Mouse (Mus musculus): ENCODE measurements at regions not wholly inside any gene's neighbourhood (a gene's known extent, or its start where the extent isn't known, plus 50 kb on each side); places are given as distances from the start of the nearest gene placed in this dataset.

DNA sequence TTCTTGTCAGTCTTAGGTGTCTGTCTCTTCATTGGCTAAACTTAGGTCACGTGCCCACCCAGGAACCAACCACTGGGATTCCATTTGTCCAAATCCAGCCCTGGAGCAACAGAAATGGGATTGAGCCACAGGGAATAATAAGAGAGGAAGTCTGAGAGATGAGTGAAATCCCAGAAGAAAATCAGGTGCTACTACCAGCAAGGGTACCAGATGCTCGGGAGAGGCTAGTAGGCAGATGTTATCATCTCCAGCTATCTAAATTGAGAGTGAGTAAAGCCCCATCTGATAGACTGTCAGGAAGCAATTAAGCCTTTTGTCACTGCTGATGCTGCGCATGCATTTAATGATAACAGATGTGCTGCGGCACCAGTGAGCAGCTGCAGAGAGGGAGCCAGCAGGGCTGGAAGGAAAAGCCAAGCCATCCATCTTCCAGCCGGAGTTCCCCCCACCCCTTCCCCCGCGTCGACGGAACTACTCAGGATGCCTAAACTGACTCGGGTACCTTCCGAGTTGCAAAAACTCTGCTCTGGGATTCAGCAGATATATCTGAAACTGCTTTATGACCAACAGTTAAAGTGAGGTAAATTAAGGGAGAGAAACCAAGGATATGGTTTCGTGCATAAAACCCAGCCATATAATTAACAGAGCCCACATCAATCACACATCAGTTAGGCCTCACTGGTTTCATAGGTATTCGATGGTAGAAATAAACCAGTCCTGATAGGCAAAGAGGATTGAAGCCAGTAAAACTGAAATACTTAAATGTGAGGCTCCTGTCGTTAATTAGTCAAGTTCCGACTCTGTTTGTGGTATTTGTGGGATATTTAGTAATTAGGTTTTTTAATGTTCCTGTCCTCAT, 53.1 kb upstream of the Fam78b start:
- WGBS, result 25% methylated on average over 15 of the region's 15 CpGs
- no peak overlapping the region for H3K9ac ChIP-seq (ENCODE audit: low read depth, low read length)
- H3K4me3 ChIP-seq (replicated peaks; ENCODE audit: low read depth, low read length), result no peak overlapping the region
- DNase-seq (ENCODE audit: low spot score) (no peak), ATAC-seq (replicated peaks; ENCODE audit: low FRiP score, low read depth) (no peak)
- TF ChIP-seq CTCF (IDR thresholded peaks at IDR 0.05; ENCODE audit: low read depth), result no peak
- H3K27me3 ChIP-seq (ENCODE audit: insufficient read depth, low read length), result no peaks in the 10 kb centered on the region
- H3K27ac ChIP-seq, result no peak overlapping the region
- no peaks in the 10 kb centered on the region for H3K9me3 ChIP-seq (replicated peaks; ENCODE audit: low read length)
- no peaks in the 10 kb centered on the region for H3K4me1 ChIP-seq (replicated peaks; ENCODE audit: insufficient read depth, low read length)
- H3K36me3 ChIP-seq (ENCODE audit: insufficient read depth, low read length), result no peaks in the 10 kb centered on the region
- no peak overlapping the region for H3K4me2 ChIP-seq (ENCODE audit: low read length)
